Mouse (Mus musculus) induced T-regulatory cell, adult 2 months (primary cell): ENCODE results near the gene Nat10.

Experiments used
- DNase-seq: peaks from one replicate; pipeline ENCODE4 v3.0.0-alpha.2; 2012; ENCODE audit warnings: low read depth

The Nat10 gene

DNA sequence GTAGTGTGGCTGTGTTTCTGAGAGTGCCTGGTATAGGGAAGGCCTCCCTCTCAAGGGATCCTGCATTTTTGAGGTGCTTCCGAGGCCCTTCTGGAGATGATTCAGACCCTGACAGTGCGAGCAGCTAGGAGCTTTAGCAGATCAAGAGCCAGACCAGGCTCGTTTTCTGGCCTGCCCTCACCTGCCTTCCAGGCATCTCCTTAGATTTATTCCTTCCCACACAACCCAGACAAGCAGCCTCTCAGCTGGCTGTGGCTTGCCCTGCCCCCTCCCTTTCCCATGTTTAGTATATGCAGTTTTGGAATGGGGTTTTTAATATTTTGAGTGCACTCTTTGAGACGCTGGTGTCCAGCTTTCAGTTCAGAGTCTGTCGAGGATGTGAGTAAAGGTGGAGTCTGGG is 70.2 kb downstream of the Nat10 start:
- DNase-seq = no peak

DNA sequence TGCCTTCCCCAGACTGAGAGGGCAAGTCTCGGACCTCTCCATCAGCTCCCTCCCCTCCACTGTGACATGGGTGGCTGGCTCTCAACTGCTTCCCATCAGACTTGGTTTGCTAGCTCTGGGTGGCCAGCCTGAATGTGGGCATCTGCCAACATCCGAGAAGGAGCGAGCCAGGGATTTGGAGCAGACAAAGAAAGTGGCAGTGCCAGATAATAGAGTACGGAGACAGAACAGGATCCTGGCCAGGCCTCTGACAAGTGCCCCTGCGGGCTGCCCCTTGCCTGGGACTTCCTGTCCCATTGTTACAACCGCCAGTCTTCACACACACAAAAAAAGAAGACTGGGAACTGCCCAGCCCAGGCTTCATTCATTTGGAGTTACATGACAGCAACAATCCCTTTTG is 70.6 kb downstream of the Nat10 start:
- no peak for DNase-seq

DNA sequence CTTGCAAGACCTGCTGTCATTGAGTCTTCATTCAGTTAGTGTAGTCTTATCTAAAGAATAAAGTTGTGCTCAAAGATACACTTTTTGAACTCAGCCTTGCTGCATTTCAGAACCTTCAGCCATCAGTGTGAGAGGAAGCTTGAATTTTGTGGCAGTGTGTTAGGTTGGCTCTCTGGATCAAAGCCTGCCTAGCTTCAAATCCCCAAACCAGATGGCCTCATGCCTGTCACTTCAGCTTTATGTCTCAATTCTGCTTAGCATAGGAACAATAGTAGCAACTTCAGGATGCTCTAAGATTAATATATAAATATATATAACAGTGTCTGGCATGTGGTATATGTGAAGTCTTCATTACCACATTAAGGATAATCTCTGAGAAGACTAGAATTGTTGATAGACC is 73.2 kb downstream of the Nat10 start:
- DNase-seq = no peak

- no peak for DNase-seq
These were observed 73.9 kb downstream of the Nat10 start for GRCm38 (mm10) chr2:103687143-103687542.

DNA sequence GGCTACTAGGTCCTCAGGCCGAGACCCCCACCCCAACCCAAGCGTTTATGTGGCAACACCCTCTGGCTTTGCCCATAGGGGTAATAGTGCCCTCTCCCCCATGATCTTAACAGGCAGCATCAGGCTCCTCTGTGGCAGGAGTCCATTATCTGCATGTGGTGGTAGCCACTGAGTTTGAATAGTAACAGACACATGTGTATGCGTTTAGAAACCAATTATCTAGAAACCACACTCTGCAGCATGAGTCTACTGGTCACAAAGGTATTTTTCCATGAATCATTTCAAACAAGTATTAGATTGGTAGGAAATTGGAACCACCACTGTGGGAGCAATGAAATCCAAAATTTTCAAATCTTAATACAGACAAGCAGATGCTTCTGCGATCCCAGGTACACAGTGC is 75.5 kb downstream of the Nat10 start:
- no peak for DNase-seq

DNA sequence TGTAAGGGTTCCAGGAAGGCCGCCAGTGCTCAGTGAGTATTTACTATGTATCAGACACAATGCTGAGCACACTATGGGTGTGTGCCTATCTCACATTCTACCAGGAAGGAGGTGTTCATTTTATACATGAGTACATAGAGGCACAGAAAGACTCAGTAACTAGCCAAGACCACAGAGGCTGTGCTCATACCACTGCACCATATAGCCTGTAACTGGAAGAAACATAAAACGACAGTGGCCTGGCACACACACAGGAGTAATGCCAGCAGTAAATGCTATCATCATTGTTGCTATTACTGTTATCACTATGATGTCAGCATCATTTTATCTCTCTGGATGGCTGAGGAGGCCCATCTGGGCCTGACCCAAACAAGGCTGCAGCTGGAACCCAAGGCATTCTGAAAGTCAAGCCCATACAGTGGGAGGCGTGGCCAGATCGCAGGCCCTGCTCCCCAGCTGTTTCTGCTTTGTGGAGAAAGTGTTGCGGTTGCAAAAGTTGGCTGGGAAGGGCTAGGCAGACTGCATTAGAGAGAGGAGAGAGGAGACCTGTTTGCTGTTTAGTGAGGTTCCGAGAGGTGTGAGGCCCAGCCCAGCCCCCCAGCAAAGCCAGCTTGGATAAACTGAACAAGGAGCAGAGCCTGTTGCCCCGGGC is 76.0 kb downstream of the Nat10 start:
- peak; percentile 52 for DNase-seq

GRCm38 (mm10) chr2:103684431-103684830 is 76.6 kb downstream of the Nat10 start:
- DNase-seq = peak; percentile 68

DNA sequence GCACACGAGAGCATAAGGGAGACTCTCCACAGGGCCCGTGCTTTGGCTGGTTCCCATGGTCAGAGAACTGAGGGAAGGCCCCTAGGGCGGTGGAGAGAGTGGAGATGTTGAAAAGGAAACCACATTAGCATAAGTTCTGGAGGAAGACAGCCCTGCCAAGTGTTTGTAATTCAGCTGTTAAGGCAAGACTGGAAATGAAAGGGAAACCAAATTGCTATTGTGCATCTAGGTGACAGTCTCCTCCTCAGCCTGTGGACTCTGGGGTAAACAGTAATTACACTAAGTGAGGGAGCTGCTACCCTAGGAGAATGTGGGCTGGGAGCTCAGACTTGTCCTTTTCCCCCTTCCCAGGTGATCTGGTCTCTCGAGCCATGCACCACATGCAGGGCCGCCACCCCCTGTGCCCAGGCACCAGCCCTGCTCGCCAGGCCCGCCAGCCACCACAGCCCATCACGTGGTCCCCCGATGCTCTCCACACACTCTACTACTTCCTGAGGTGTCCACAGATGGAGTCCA is 78.1 kb downstream of the Nat10 start:
- peak; percentile 87 for DNase-seq

GRCm38 (mm10) chr2:103682261-103682722 is 78.8 kb downstream of the Nat10 start:
- peak; percentile 88 for DNase-seq

DNA sequence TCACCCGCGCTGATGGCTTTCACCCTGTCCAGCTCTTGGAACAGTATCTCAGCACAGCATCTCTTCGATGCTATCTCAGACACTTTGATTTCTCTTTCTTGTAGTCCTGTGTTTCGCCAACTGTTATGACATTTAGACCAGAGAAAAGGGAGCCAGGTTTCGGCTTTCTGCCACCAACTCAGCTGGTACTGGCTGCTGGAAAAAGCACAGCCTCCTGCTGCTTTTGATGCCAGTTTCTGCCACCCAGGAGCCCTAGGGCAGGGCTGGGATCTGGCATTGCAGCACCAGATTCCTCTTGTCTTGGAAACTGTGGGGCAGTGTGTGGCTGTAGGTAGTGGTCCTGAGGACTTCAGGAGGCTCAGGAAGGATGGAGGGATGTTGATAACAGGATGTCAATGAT is 79.9 kb downstream of the Nat10 start:
- peak; percentile 43 for DNase-seq

- no peak for DNase-seq
These were observed 80.5 kb downstream of the Nat10 start for GRCm38 (mm10) chr2:103680364-103681110.

DNA sequence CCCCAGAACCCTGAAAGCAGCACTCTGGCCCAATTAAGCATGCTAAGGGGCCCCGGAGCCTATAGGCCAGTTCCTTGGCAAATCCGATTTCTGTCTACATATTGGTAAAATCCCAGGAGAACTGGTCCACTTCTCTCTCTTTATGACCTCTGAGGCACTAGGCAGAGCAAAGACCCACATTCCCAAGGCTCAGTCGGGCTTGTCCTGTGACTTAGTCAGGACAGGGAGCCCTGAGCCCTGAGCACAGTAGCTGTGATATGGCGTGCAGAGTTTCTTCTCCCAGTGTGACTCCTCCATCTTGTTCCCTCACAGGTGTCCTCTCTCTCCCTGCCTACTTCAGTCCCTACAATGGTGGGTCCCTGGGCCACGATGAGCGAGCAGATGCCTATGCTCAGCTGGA is 82.6 kb downstream of the Nat10 start:
- DNase-seq = no peak

- no peak for DNase-seq
These were observed 83.3 kb downstream of the Nat10 start for GRCm38 (mm10) chr2:103677614-103678369.

- no peak for DNase-seq
These were observed 84.3 kb downstream of the Nat10 start for GRCm38 (mm10) chr2:103676808-103677207.

DNA sequence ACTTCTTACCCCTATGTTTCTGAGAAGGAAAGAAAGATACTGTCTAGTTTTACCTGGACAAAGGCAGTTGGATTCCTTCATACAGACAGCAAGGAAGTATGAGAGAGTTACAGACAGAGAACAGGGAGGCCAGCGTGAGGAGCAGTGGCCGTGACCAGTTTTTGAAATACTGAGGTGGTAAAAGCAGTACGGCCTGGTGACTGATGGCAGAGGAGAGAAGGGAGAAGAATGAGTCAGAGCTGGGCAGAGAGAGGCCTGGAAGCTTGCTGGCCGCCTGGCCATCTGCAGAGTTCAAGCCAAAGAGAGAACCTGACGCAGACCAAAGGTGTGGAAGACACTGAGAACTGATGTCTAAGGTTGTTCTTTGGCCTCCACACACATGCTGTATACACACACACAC is 85.7 kb downstream of the Nat10 start:
- no peak for DNase-seq

- no peak for DNase-seq
These were observed 87.5 kb downstream of the Nat10 start for GRCm38 (mm10) chr2:103673609-103674008.

DNA sequence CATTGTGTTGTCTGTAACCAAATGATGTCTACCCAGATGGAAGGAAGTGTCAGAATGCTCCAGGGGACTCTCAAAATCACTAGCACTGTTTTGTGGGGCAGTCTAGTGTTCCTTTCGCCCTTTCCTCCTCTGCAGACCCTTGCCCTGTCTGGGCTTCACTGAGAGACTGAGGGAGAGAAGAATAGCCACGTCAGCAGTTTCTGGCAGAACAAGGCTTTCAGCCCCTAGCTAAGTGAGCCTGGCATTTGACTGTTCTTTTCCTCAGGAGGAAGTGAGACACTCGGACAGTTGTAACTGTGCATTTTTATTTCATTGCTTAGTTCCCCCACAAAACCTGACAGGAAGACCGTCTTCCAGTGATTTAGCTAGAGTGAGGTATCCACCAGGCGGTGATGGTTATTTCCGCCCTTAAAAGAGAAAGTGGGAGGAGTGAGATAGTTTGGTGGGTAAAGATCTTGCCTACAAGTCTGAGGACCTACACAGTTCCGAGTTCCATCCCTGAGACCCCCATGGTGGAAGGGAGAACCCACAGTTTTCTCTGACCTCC is 88.4 kb downstream of the Nat10 start:
- peak; percentile 55 for DNase-seq
